Mouse (Mus musculus) kidney, embryonic 14.5 days (tissue): ENCODE data around the gene Rasl12. TPM values are rescaled to one million over a fixed set of nuclear protein-coding genes. Genes with fewer than 3 reads are reported as not detected.
A peak's percentile ranks its signal among the peaks of the same experiment; 100 is the strongest.

Experiments used
- ATAC-seq: fragments of 200-750 bp; cut with Nextera tagmentation; 2 replicates; pipeline ENCODE4 v1.8.0; 2017; ENCODE audit warnings: moderate number of reproducible peaks, mild to moderate bottlenecking, moderate TSS enrichment, moderate library complexity; ENCODE audit not compliant: low FRiP score, low TSS enrichment
- H3K27ac ChIP-seq: fragments of 300-500 bp; sonication (generic); 2 replicates; pipeline ENCODE4 v1.5.1; 2014; ENCODE audit warnings: low read depth, mild to moderate bottlenecking, low read length, moderate library complexity, mixed read lengths
- H3K27me3 ChIP-seq: fragments of 300-500 bp; sonication (generic); 2 replicates; pipeline ENCODE4 v1.6.1; 2014; ENCODE audit warnings: mild to moderate bottlenecking, low read length; ENCODE audit not compliant: control insufficient read depth, insufficient read depth
- H3K36me3 ChIP-seq: fragments of 300-500 bp; sonication (generic); 2 replicates; pipeline ENCODE4 v1.6.1; 2014; ENCODE audit warnings: low read length, mixed read lengths; ENCODE audit not compliant: control insufficient read depth, insufficient read depth
- H3K4me1 ChIP-seq: fragments of 300-500 bp; sonication (generic); 2 replicates; pipeline ENCODE4 v1.6.1; 2014; ENCODE audit warnings: low read length, mixed read lengths; ENCODE audit not compliant: control insufficient read depth, insufficient read depth
- H3K4me2 ChIP-seq: fragments of 300-500 bp; sonication (generic); replicated peaks from 2 replicates; pipeline ENCODE4 v1.6.1; 2014; ENCODE audit warnings: low read depth, mild to moderate bottlenecking, low read length
- H3K4me3 ChIP-seq: fragments of 300-500 bp; sonication (generic); 2 replicates; pipeline ENCODE4 v1.5.1; 2014; ENCODE audit warnings: mild to moderate bottlenecking, low read length
- H3K9ac ChIP-seq: fragments of 300-500 bp; sonication (generic); 2 replicates; pipeline ENCODE4 v1.6.1; 2014; ENCODE audit warnings: low read depth, mild to moderate bottlenecking, low read length, moderate library complexity
- H3K9me3 ChIP-seq: fragments of 300-500 bp; sonication (generic); 2 replicates; pipeline ENCODE4 v1.6.1; 2016; ENCODE audit warnings: low read length; ENCODE audit not compliant: control insufficient read depth
- WGBS: fragments of 180-500 bp; shearing (Covaris S2); extraction: QIAGEN DNeasy Blood & Tissue Kit; methylation state at CpG from one replicate; pipeline ENCODE4 v1.1.7; 2014; 5-methylcytosine and 5-hydroxymethylcytosine counted together
- polyA plus RNA-seq: library from polyadenylated mRNA; unstranded; fragments of >200 nt; fragmentation: Nextera tagmentation; extraction: Ambion mirVana; gene quantifications from 2 replicates; pipeline ENCODE4 v1.2.1, GENCODE M21; 2014

Rasl12 gene
- polyA plus RNA-seq, 1 experiment from 2014 or later, result 11.7 TPM

GRCm38 (mm10) chr9:65372449-65372848 lies 25.9 kb upstream of the Rasl12 start:
- Histone ChIP-seq H3K9me3 (no peaks in the 10 kb centered on the region), H3K36me3 (no peaks in the 10 kb centered on the region), H3K4me3 (no peak overlapping the region), H3K27ac (no peak overlapping the region), H3K27me3 (no peaks in the 10 kb centered on the region), H3K4me1 (no peaks in the 10 kb centered on the region), H3K4me2 (no peak overlapping the region), H3K9ac (no peak overlapping the region)
- ATAC-seq, result no peak
- 74% methylated on average over 4 of the region's 4 CpGs for WGBS

- no peaks in the 10 kb centered on the region for H3K9me3 ChIP-seq
- no peak overlapping the region for H3K27ac ChIP-seq
- no peaks in the 10 kb centered on the region for H3K4me1 ChIP-seq
- ATAC-seq, result no peak
- no peaks in the 10 kb centered on the region for H3K36me3 ChIP-seq
- WGBS, result 80% methylated on average over 5 of the region's 5 CpGs
- no peak overlapping the region for H3K9ac ChIP-seq
- no peak overlapping the region for H3K4me3 ChIP-seq
- H3K27me3 ChIP-seq, result no peaks in the 10 kb centered on the region
- H3K4me2 ChIP-seq, result no peak overlapping the region
Observed at GRCm38 (mm10) chr9:65374468-65375162, 23.7 kb upstream of the Rasl12 start.

- no peak for ATAC-seq
- no peaks in the 10 kb centered on the region for H3K9me3 ChIP-seq
- H3K4me3 ChIP-seq, result no peak overlapping the region
- no peaks in the 10 kb centered on the region for H3K4me1 ChIP-seq
- no peak overlapping the region for H3K9ac ChIP-seq
- no peak overlapping the region for H3K27ac ChIP-seq
- 85% methylated on average over 9 of the region's 9 CpGs for WGBS
- no peaks in the 10 kb centered on the region for H3K36me3 ChIP-seq
- no peaks in the 10 kb centered on the region for H3K27me3 ChIP-seq
- H3K4me2 ChIP-seq, result no peak overlapping the region
Observed at GRCm38 (mm10) chr9:65375163-65375934, 23.0 kb upstream of the Rasl12 start.

- H3K36me3 ChIP-seq, result no peaks in the 10 kb centered on the region
- no peak overlapping the region for H3K9ac ChIP-seq
- H3K4me1 ChIP-seq, result 0 out of 2 replicates have a peak, but pooled peaks cover 7% of the 10 kb centered on the region
- H3K9me3 ChIP-seq, result no peaks in the 10 kb centered on the region
- no peak for ATAC-seq
- H3K27me3 ChIP-seq, result no peaks in the 10 kb centered on the region
- H3K4me3 ChIP-seq, result no peak overlapping the region
- no peak overlapping the region for H3K27ac ChIP-seq
- no peak overlapping the region for H3K4me2 ChIP-seq
- 74% methylated on average over 4 of the region's 4 CpGs for WGBS
Observed at GRCm38 (mm10) chr9:65381017-65381590, 17.2 kb upstream of the Rasl12 start.

- Histone ChIP-seq H3K27me3 (no peaks in the 10 kb centered on the region), H3K4me2 (no peak overlapping the region), H3K27ac (no peak overlapping the region), H3K4me1 (peaks cover 13% of the 10 kb centered on the region; the same call in 1 of the 2 replicates), H3K9ac (no peak overlapping the region), H3K4me3 (no peak overlapping the region), H3K9me3 (no peaks in the 10 kb centered on the region), H3K36me3 (no peaks in the 10 kb centered on the region)
- no peak for ATAC-seq
- WGBS, result 71% methylated on average over 6 of the region's 6 CpGs
Observed at GRCm38 (mm10) chr9:65382031-65382750, 16.1 kb upstream of the Rasl12 start.

GRCm38 (mm10) chr9:65382751-65383097 lies 15.6 kb upstream of the Rasl12 start:
- H3K27ac ChIP-seq, result no peak overlapping the region
- no peak for ATAC-seq
- H3K4me1 ChIP-seq, result peaks cover 14% of the 10 kb centered on the region; the same call in 1 of the 2 replicates
- H3K9me3 ChIP-seq, result no peaks in the 10 kb centered on the region
- H3K36me3 ChIP-seq, result no peaks in the 10 kb centered on the region
- H3K27me3 ChIP-seq, result no peaks in the 10 kb centered on the region
- WGBS, result 58% methylated on average over 3 of the region's 3 CpGs
- H3K4me3 ChIP-seq, result no peak overlapping the region
- H3K9ac ChIP-seq, result no peak overlapping the region
- H3K4me2 ChIP-seq, result no peak overlapping the region

- H3K9ac ChIP-seq, result no peak overlapping the region
- peaks cover 14% of the 10 kb centered on the region; the same call in 1 of the 2 replicates for H3K4me1 ChIP-seq
- no peak overlapping the region for H3K4me2 ChIP-seq
- no peak overlapping the region for H3K27ac ChIP-seq
- H3K9me3 ChIP-seq, result no peaks in the 10 kb centered on the region
- no peaks in the 10 kb centered on the region for H3K27me3 ChIP-seq
- no peak overlapping the region for H3K4me3 ChIP-seq
- H3K36me3 ChIP-seq, result no peaks in the 10 kb centered on the region
- WGBS, result 43% methylated on average over 3 of the region's 3 CpGs
- ATAC-seq, result no peak
Observed at GRCm38 (mm10) chr9:65384276-65384675, 14.0 kb upstream of the Rasl12 start.

GRCm38 (mm10) chr9:65386373-65387140 lies 11.7 kb upstream of the Rasl12 start:
- no peak overlapping the region for H3K4me2 ChIP-seq
- no peak overlapping the region for H3K9ac ChIP-seq
- H3K9me3 ChIP-seq, result no peaks in the 10 kb centered on the region
- 12% methylated on average over 8 of the region's 8 CpGs for WGBS
- H3K27me3 ChIP-seq, result peaks cover 17% of the 10 kb centered on the region
- no peaks in the 10 kb centered on the region for H3K36me3 ChIP-seq
- H3K4me1 ChIP-seq, result peaks cover 14% of the 10 kb centered on the region; the same call in 1 of the 2 replicates
- H3K27ac ChIP-seq, result peak overlapping the region; percentile 60
- ATAC-seq, result peak; percentile 84
- no peak overlapping the region for H3K4me3 ChIP-seq
